11 mouse cellular contexts compared by ENCODE assay signal in genomic region chr5:128432422-128432821, GRCm38 (mm10). TPM values are rescaled to one million over a fixed set of nuclear protein-coding genes. Genes with fewer than 3 reads are reported as not detected.
DNase-seq lines count a peak whose midpoint lies in the region; ATAC-seq and TF ChIP-seq lines count a peak whose summit lies in the region.
"Had no signal": no experiment of that assay in that cellular context is flagged by ENCODE, and none has a peak within 500 bp of the region (broad histone marks: within the 10 kb centered on the region; RNA-seq: fewer than 3 reads in every experiment).

No protein-coding gene starts in this region.

- no peak for ATAC-seq in limb, embryonic 15.5 days (ENCODE audit: insufficient number of reproducible peaks, low FRiP score, low TSS enrichment, low read depth)
- no peak for ATAC-seq in megakaryocyte-erythroid progenitor cell, adult 5-6 weeks (replicated peaks; ENCODE audit: low FRiP score, low TSS enrichment, poor library complexity, severe bottlenecking)
- ATAC-seq: inflammation-experienced regulatory T-cells, adult 6 months had no signal

- TF ChIP-seq EP300 in heart, adult 2 months (IDR thresholded peaks at IDR 0.05; ENCODE audit: insufficient read depth, low read depth, low read length) = no peak

- no peaks in the 10 kb centered on the region for H3K9me3 ChIP-seq in heart, embryonic 10.5 days
- H3K9me3 ChIP-seq in limb, embryonic 15.5 days = no peaks in the 10 kb centered on the region

- H3K4me2 ChIP-seq in limb, embryonic 15.5 days = peak overlapping the region; percentile 64

- TF ChIP-seq POLR2A in heart, adult 2 months (IDR thresholded peaks at IDR 0.05; ENCODE audit: insufficient read depth, low read depth, low read length) = no peak

- under 1% methylated on average over 29 of the region's 37 CpGs for WGBS in heart, embryonic 10.5 days
- WGBS in heart, adult 2 months = 3% methylated on average over 37 of the region's 37 CpGs
- 2% methylated on average over 36 of the region's 37 CpGs for WGBS in limb, embryonic 15.5 days

- no peak for DNase-seq in heart, embryonic 10.5 days (ENCODE audit: low spot score)
- DNase-seq in heart, adult 2 months = no peak
- peak; percentile 21 for DNase-seq in right cerebral cortex, postnatal 14 days
- DNase-seq in right cerebral cortex, adult 18-20 months = no peak
- DNase-seq in adrenal gland, adult 18-20 months (ENCODE audit: low spot score in 2 of 2) = no peak
- DNase-seq in layer of hippocampus, postnatal 10 days (ENCODE audit: low spot score in 2 of 2) = no peak

- H3K36me3 ChIP-seq in heart, embryonic 10.5 days = no peaks in the 10 kb centered on the region
- H3K36me3 ChIP-seq in heart, adult 2 months (ENCODE audit: control insufficient read depth, insufficient read depth, low read length) = no peaks in the 10 kb centered on the region
- H3K36me3 ChIP-seq in limb, embryonic 15.5 days = no peaks in the 10 kb centered on the region

- H3K79me2 ChIP-seq in heart, adult 2 months (replicated peaks; ENCODE audit: control insufficient read depth, insufficient read depth, low read length) = no peaks in the 10 kb centered on the region

- peak overlapping the region; percentile 54 for H3K4me3 ChIP-seq in heart, embryonic 10.5 days
- no peak overlapping the region for H3K4me3 ChIP-seq in heart, adult 2 months
- peak overlapping the region; percentile 39 for H3K4me3 ChIP-seq in limb, embryonic 15.5 days

- intact Hi-C loops in heart, adult 2 months (cut with DNase I) = no loop called here

- peaks cover 8% of the 10 kb centered on the region for H3K4me1 ChIP-seq in heart, embryonic 10.5 days
- H3K4me1 ChIP-seq in heart, adult 2 months (ENCODE audit: control insufficient read depth, insufficient read depth, low read length) = no peaks in the 10 kb centered on the region
- H3K4me1 ChIP-seq in limb, embryonic 15.5 days = peaks cover 10% of the 10 kb centered on the region

- H3K27ac ChIP-seq in heart, embryonic 10.5 days = no peak overlapping the region
- no peak overlapping the region for H3K27ac ChIP-seq in heart, adult 2 months
- no peak overlapping the region for H3K27ac ChIP-seq in limb, embryonic 15.5 days

- H3K27me3 ChIP-seq in heart, embryonic 10.5 days (ENCODE audit: insufficient read depth, poor library complexity, severe bottlenecking) = peaks cover 73% of the 10 kb centered on the region
- H3K27me3 ChIP-seq in heart, adult 2 months (ENCODE audit: control insufficient read depth, insufficient read depth, low read length) = no peaks in the 10 kb centered on the region
- H3K27me3 ChIP-seq in limb, embryonic 15.5 days = peaks cover 76% of the 10 kb centered on the region

- H3K9ac ChIP-seq in heart, adult 2 months (ENCODE audit: low read depth, low read length) = no peak overlapping the region
- no peak overlapping the region for H3K9ac ChIP-seq in limb, embryonic 15.5 days

- TF ChIP-seq CTCF in heart, adult 2 months (IDR thresholded peaks at IDR 0.05) = no peak

RNA-seq across cellular contexts. Expression of gene Tmem132d, which starts 0.5 kb away (rescaled TPM):
- 0.29 TPM in 1 of 2 replicates, not detected in the other for polyA plus RNA-seq in heart, embryonic 10.5 days (2016; fragmentation: Nextera tagmentation; extraction: Ambion mirVana)
- under 1 TPM in 1 of 2 experiments, not detected in 1; 0.03 TPM for total RNA-seq in heart, adult 2 months (2021)
- polyA plus RNA-seq in heart, adult 2 months (2012; rRNA removed) = 0.03 and 0.06 TPM in 2 replicates
- 0.63 and 0.94 TPM in 2 replicates for polyA plus RNA-seq in limb, embryonic 15.5 days (2015; fragmentation: Nextera tagmentation; extraction: Ambion mirVana)
- under 1 TPM in 1 of 2 experiments, not detected in 1; 0.06 TPM for total RNA-seq in adrenal gland, adult 18-20 months (2021)
- total RNA-seq in layer of hippocampus, postnatal 10 days (2021) = 10 to 100 TPM; 14.3 to 16.3 TPM
- not detected in 2 replicates for total RNA-seq in megakaryocyte-erythroid progenitor cell, adult 5-6 weeks (2014; fragmentation: Nextera tagmentation)
- not detected in 2 replicates for total RNA-seq in megakaryocyte-erythroid progenitor cell, adult 5-6 weeks (2017)
- total RNA-seq: common myeloid progenitor, adult 5-6 weeks; megakaryocyte progenitor cell, adult 5-6 weeks had no signal
- polyA plus RNA-seq: inflammation-experienced regulatory T-cells, adult 6 months had no signal

Comparison
In these comparisons a context has a peak if more than half of its experiments do, and no peak if none do; other contexts are left out.
1. RNA of gene Tmem132d, which starts 0.5 kb away (total RNA-seq): 14.3 to 16.3 TPM in layer of hippocampus, postnatal 10 days; 0.06 TPM in adrenal gland, adult 18-20 months, 0.03 TPM in heart, adult 2 months and not detected in megakaryocyte-erythroid progenitor cell, adult 5-6 weeks; every median in the first group is over 10 times any median in the second.